Mouse (Mus musculus): ENCODE measurements around the gene Bicdl1. TPM values are rescaled to one million over a fixed set of nuclear protein-coding genes. Genes with fewer than 3 reads are reported as not detected.

The Bicdl1 gene
- polyA plus RNA-seq, 2 experiments = 0.98 to 2.1 TPM

DNA sequence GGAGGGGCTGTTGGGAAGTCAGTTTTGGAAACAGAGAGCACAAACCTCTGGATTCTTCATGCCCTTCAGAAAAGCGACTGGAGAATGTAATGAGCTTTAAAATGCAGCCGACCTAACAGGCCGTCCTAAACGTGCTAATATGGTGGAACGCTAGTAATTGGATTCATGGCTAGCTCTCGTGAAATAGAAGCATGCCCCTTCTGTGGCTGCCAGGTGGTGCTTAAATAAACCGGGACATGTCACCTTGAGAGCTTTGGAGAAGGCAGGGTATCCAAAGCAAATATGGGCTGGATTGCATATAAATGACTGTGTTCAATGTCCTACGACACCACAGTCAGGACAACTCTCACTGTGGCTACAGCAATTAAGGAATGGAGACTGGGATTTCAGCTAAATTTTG is 35.4 kb upstream of the Bicdl1 start:
- no peaks in the 10 kb centered on the region for H3K27me3 ChIP-seq (ENCODE audit: control insufficient read depth, insufficient read depth, low read length)
- ATAC-seq (ENCODE audit: insufficient read depth) = no peak
- H3K9ac ChIP-seq (replicated peaks) = no peak overlapping the region
- no peak overlapping the region for H3K27ac ChIP-seq
- no peak overlapping the region for H3K4me3 ChIP-seq (ENCODE audit: insufficient read depth in 1 of 2, low read depth in 2 of 2, low read length in 2 of 2)
- TF ChIP-seq EP300 (IDR thresholded peaks at IDR 0.05; ENCODE audit: low read depth) (no peak), CTCF (IDR thresholded peaks at IDR 0.05; ENCODE audit: low read depth) (no peak)
- H3K4me1 ChIP-seq (replicated peaks; ENCODE audit: control insufficient read depth in 2 of 2, insufficient read depth in 2 of 2, low read length in 1 of 2) = no peaks in the 10 kb centered on the region
- 63% methylated on average over 8 of the region's 8 CpGs for WGBS (ENCODE audit: insufficient replicate concordance)
- no peaks in the 10 kb centered on the region for H3K36me3 ChIP-seq (replicated peaks; ENCODE audit: control insufficient read depth, insufficient read depth, low read depth)
- H3K4me2 ChIP-seq (ENCODE audit: low read depth) = no peak overlapping the region
- no peak for DNase-seq (ENCODE audit: low read depth in 3 of 3, low spot score in 3 of 3)
- H3K9me3 ChIP-seq (ENCODE audit: control insufficient read depth, low read length) = peaks cover 3% of the 10 kb centered on the region; the same call in 1 of the 2 replicates

DNA sequence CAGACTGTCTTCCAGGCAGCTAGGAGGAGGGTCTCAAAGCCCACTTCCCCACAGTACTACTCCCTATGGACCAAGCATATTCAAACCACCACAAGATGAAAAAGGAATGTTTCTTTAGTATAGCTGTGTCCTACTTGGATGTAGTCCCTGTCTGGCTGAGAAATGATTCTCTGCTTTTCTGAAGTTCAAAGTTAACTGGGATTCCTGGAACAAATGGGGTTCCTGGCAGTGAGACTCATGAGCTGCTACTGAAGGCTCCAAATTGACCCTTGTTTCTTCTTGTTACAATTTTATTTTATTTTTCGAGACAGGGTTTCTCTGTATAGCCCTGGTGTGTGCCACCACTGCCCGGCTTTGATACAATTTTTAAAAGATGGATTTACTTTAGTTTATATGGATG is 32.6 kb upstream of the Bicdl1 start:
- 48% methylated on average over 2 of the region's 2 CpGs for WGBS (ENCODE audit: insufficient replicate concordance)
- no peak for TF ChIP-seq EP300 (IDR thresholded peaks at IDR 0.05; ENCODE audit: low read depth)

DNA sequence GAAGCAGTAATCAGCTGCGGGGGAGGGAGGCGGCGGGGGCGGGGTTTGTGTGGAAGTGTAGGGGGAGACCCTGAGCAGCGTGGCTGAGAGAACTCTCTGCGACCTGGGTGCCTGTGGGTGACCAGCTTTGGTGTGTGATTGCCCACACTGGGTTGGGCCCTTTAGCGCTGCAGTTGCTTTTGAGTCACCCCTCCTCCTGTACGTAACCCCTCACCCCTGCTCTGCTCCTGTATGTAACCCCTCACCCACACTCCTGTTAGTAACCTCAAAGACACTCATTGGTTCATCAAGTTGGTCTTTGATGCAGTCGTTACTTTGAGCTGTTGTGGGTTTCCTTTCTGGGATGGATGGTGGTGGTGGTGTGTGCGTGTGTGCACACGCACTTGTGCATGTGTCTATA is 29.5 kb upstream of the Bicdl1 start:
- ATAC-seq (ENCODE audit: insufficient read depth) = no peak
- no peak for TF ChIP-seq CTCF (IDR thresholded peaks at IDR 0.05; ENCODE audit: low read depth)
- no peak for TF ChIP-seq EP300 (IDR thresholded peaks at IDR 0.05; ENCODE audit: low read depth)
- no peak overlapping the region for H3K27ac ChIP-seq
- H3K4me3 ChIP-seq (ENCODE audit: insufficient read depth in 1 of 2, low read depth in 2 of 2, low read length in 2 of 2) = no peak overlapping the region
- DNase-seq (ENCODE audit: low read depth in 3 of 3, low spot score in 3 of 3) = no peak
- H3K27me3 ChIP-seq (ENCODE audit: control insufficient read depth, insufficient read depth, low read length) = no peaks in the 10 kb centered on the region
- H3K4me1 ChIP-seq (replicated peaks; ENCODE audit: control insufficient read depth in 2 of 2, insufficient read depth in 2 of 2, low read length in 1 of 2) = no peaks in the 10 kb centered on the region; a peak in 1 of 4 replicates
- H3K36me3 ChIP-seq (replicated peaks; ENCODE audit: control insufficient read depth, insufficient read depth, low read depth) = no peaks in the 10 kb centered on the region
- H3K9me3 ChIP-seq (ENCODE audit: control insufficient read depth, low read length) = no peaks in the 10 kb centered on the region
- WGBS (ENCODE audit: insufficient replicate concordance) = 39% methylated on average over 11 of the region's 11 CpGs
- H3K9ac ChIP-seq (replicated peaks) = no peak overlapping the region
- H3K4me2 ChIP-seq (ENCODE audit: low read depth) = no peak overlapping the region

More for the DNA sequence above, 32.6 kb upstream of the Bicdl1 start:
- Histone ChIP-seq H3K4me3 (ENCODE audit: insufficient read depth in 1 of 2, low read depth in 2 of 2, low read length in 2 of 2) (no peak overlapping the region), H3K9ac (replicated peaks) (no peak overlapping the region), H3K27ac (no peak overlapping the region), H3K36me3 (replicated peaks; ENCODE audit: control insufficient read depth, insufficient read depth, low read depth) (no peaks in the 10 kb centered on the region), H3K9me3 (ENCODE audit: control insufficient read depth, low read length) (no peaks in the 10 kb centered on the region), H3K27me3 (ENCODE audit: control insufficient read depth, insufficient read depth, low read length) (no peaks in the 10 kb centered on the region), H3K4me1 (replicated peaks; ENCODE audit: control insufficient read depth in 2 of 2, insufficient read depth in 2 of 2, low read length in 1 of 2) (no peaks in the 10 kb centered on the region; a peak in 1 of 4 replicates), H3K4me2 (ENCODE audit: low read depth) (no peak overlapping the region)
- DNase-seq (ENCODE audit: low read depth in 3 of 3, low spot score in 3 of 3) = no peak
- ATAC-seq (ENCODE audit: insufficient read depth) = no peak

DNA sequence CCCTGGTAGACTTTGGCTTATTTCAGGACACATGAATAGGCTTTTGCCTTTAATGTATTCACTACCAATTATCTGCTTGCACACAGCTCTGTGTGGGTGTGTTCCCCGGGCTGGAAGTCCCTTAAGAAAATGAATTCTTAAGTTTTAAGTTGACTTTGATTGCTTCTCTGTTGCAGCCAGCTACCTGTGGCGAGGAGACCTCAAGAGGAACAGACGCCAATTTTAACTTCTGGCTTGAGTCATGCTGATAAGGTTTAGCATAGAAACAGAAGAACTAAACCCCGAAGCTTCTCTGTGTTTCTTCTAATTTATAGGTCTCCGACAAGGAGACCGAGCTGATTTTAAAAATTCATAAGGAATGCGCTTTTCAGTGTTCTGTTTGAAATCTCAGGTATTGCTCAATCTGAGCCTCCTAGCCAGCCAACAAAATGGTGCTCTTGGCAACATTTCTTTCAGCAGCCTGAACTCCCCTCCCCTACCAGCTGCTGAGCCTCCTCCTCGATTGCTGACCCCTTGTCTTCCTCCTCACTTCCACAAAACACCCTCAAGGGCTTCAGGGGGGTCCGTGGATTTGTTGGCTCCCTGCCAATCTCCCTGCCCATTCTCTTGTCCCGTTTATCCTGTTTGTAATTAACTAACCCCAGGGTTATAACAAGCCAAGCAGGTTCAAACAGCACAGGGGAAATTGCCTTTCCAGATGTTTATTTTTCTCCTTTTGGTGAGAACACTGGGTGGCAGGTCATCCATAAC is 27.2 kb upstream of the Bicdl1 start:
- H3K4me3 ChIP-seq (ENCODE audit: insufficient read depth in 1 of 2, low read depth in 2 of 2, low read length in 2 of 2) = no peak overlapping the region
- H3K4me2 ChIP-seq (ENCODE audit: low read depth) = no peak overlapping the region
- TF ChIP-seq EP300 (IDR thresholded peaks at IDR 0.05; ENCODE audit: low read depth) = no peak
- 40% methylated on average over 10 of the region's 10 CpGs for WGBS (ENCODE audit: insufficient replicate concordance)
- no peaks in the 10 kb centered on the region; a peak in 1 of 4 replicates for H3K4me1 ChIP-seq (replicated peaks; ENCODE audit: control insufficient read depth in 2 of 2, insufficient read depth in 2 of 2, low read length in 1 of 2)
- H3K27me3 ChIP-seq (ENCODE audit: control insufficient read depth, insufficient read depth, low read length) = no peaks in the 10 kb centered on the region
- DNase-seq (ENCODE audit: low read depth in 3 of 3, low spot score in 3 of 3) = no peak
- no peak overlapping the region for H3K27ac ChIP-seq
- H3K9ac ChIP-seq (replicated peaks) = no peak overlapping the region
- no peak for ATAC-seq (ENCODE audit: insufficient read depth)
- H3K36me3 ChIP-seq (replicated peaks; ENCODE audit: control insufficient read depth, insufficient read depth, low read depth) = no peaks in the 10 kb centered on the region
- no peaks in the 10 kb centered on the region for H3K9me3 ChIP-seq (ENCODE audit: control insufficient read depth, low read length)

DNA sequence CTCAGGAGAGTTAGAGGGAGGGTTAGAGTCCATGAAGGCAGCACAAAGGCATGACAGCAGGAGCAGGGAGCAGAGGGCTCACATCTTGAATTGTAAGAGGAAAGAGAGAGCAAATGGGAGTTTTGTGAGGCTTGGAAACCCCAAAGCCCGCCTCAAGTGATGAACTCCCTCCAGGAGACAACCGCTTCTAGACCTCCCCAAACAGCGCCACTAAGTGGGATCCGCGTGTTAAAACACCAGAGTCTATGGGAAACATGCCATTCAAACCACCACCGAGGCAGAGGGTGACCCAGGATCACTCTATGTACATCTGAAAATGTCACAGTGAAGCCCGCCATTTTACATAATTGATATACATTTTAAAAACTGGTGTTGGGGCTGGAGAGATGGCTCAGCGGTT is 26.1 kb upstream of the Bicdl1 start:
- H3K9ac ChIP-seq (replicated peaks) = no peak overlapping the region
- no peaks in the 10 kb centered on the region for H3K9me3 ChIP-seq (ENCODE audit: control insufficient read depth, low read length)
- 63% methylated on average over 8 of the region's 8 CpGs for WGBS (ENCODE audit: insufficient replicate concordance)
- TF ChIP-seq CTCF (IDR thresholded peaks at IDR 0.05; ENCODE audit: low read depth) (no peak), EP300 (IDR thresholded peaks at IDR 0.05; ENCODE audit: low read depth) (no peak)
- H3K27ac ChIP-seq = no peak overlapping the region
- H3K4me3 ChIP-seq (ENCODE audit: insufficient read depth in 1 of 2, low read depth in 2 of 2, low read length in 2 of 2) = no peak overlapping the region
- no peaks in the 10 kb centered on the region for H3K36me3 ChIP-seq (replicated peaks; ENCODE audit: control insufficient read depth, insufficient read depth, low read depth)
- no peak overlapping the region for H3K4me2 ChIP-seq (ENCODE audit: low read depth)
- no peaks in the 10 kb centered on the region; a peak in 1 of 4 replicates for H3K4me1 ChIP-seq (replicated peaks; ENCODE audit: control insufficient read depth in 2 of 2, insufficient read depth in 2 of 2, low read length in 1 of 2)
- H3K27me3 ChIP-seq (ENCODE audit: control insufficient read depth, insufficient read depth, low read length) = no peaks in the 10 kb centered on the region
- ATAC-seq (ENCODE audit: insufficient read depth) (no peak), DNase-seq (ENCODE audit: low read depth in 3 of 3, low spot score in 3 of 3) (no peak)

All from liver, embryonic 14.5 days (tissue).